Mouse (Mus musculus) hindbrain, embryonic 14.5 days (tissue): ENCODE measurements around the gene Slc6a6. TPM values are rescaled to one million over a fixed set of nuclear protein-coding genes. Genes with fewer than 3 reads are reported as not detected.

Experiments
- ATAC-seq: fragments of 200-750 bp; cut with Nextera tagmentation; 2 replicates; pipeline ENCODE4 v1.8.0; 2017; ENCODE audit warnings: moderate number of reproducible peaks, mild to moderate bottlenecking, moderate TSS enrichment, moderate library complexity; ENCODE audit not compliant: low FRiP score
- DNase-seq: peaks from one replicate; pipeline ENCODE4 v3.0.0-alpha.2; 2015; ENCODE audit warnings: low spot score
- H3K27ac ChIP-seq: fragments of 300-500 bp; sonication (generic); 2 replicates; pipeline ENCODE4 v1.5.1; 2014; ENCODE audit warnings: mild to moderate bottlenecking, moderate library complexity
- H3K27me3 ChIP-seq: fragments of 300-500 bp; sonication (generic); 2 replicates; pipeline ENCODE4 v1.6.1; 2014; ENCODE audit warnings: mild to moderate bottlenecking, low read length, mixed read lengths; ENCODE audit not compliant: control insufficient read depth, insufficient read depth
- H3K36me3 ChIP-seq: fragments of 300-500 bp; sonication (generic); replicated peaks from 2 replicates; pipeline ENCODE4 v1.6.1; 2014; ENCODE audit not compliant: control insufficient read depth, insufficient read depth
- H3K4me1 ChIP-seq: fragments of 300-500 bp; sonication (generic); replicated peaks from 2 replicates; pipeline ENCODE4 v1.6.1; 2014; ENCODE audit warnings: antibody characterized with exemption, low read length, mixed read lengths; ENCODE audit not compliant: control insufficient read depth, insufficient read depth
- H3K4me2 ChIP-seq: fragments of 300-500 bp; sonication (generic); replicated peaks from 2 replicates; pipeline ENCODE4 v1.6.1; 2014; ENCODE audit warnings: mild to moderate bottlenecking, moderate library complexity
- H3K4me3 ChIP-seq: fragments of 300-500 bp; sonication (generic); replicated peaks from 2 replicates; pipeline ENCODE4 v1.5.1; 2014; ENCODE audit warnings: mild to moderate bottlenecking, low read length
- H3K9ac ChIP-seq: fragments of 300-500 bp; sonication (generic); 2 replicates; pipeline ENCODE4 v1.6.1; 2014
- H3K9me3 ChIP-seq: fragments of 300-500 bp; sonication (generic); 2 replicates; pipeline ENCODE4 v1.6.1; 2016; ENCODE audit warnings: low read length; ENCODE audit not compliant: control insufficient read depth
- WGBS: fragments of 180-500 bp; shearing (Covaris S2); extraction: QIAGEN DNeasy Blood & Tissue Kit; methylation state at CpG from one replicate; pipeline ENCODE4 v1.1.7; 2014; 5-methylcytosine and 5-hydroxymethylcytosine counted together
- polyA plus RNA-seq: library from polyadenylated mRNA; unstranded; fragments of >200 nt; fragmentation: Nextera tagmentation; extraction: Ambion mirVana; gene quantifications from 2 replicates; pipeline ENCODE4 v1.2.1, GENCODE M21; 2014

Gene Slc6a6
- polyA plus RNA-seq, 1 experiment from 2014 or later: 98.5 TPM

- no peak overlapping the region for H3K4me2 ChIP-seq
- H3K4me1 ChIP-seq: no peaks in the 10 kb centered on the region
- H3K4me3 ChIP-seq: no peak overlapping the region
- H3K36me3 ChIP-seq: peaks cover 81% of the 10 kb centered on the region
- DNase-seq (no peak), ATAC-seq (no peak)
- no peaks in the 10 kb centered on the region for H3K9me3 ChIP-seq
- no peaks in the 10 kb centered on the region for H3K27me3 ChIP-seq
- WGBS: 77% methylated on average over 12 of the region's 12 CpGs
- no peak overlapping the region for H3K27ac ChIP-seq
- no peak overlapping the region for H3K9ac ChIP-seq
These were observed 71.0 kb downstream of the Slc6a6 start for GRCm38 (mm10) chr6:91754845-91755244.

GRCm38 (mm10) chr6:91762051-91762742, 78.3 kb downstream of the Slc6a6 start:
- Histone ChIP-seq H3K9me3 (no peaks in the 10 kb centered on the region), H3K4me3 (no peak overlapping the region), H3K36me3 (peaks cover 34% of the 10 kb centered on the region), H3K27ac (no peak overlapping the region), H3K4me2 (no peak overlapping the region), H3K27me3 (no peaks in the 10 kb centered on the region), H3K4me1 (no peaks in the 10 kb centered on the region), H3K9ac (no peak overlapping the region)
- ATAC-seq: no peak
- WGBS: 84% methylated on average over 9 of the region's 9 CpGs
- DNase-seq: no peak

GRCm38 (mm10) chr6:91767550-91767949, 83.7 kb downstream of the Slc6a6 start:
- Histone ChIP-seq H3K4me3 (no peak overlapping the region), H3K36me3 (no peaks in the 10 kb centered on the region; the same call in 1 of the 2 replicates), H3K27me3 (no peaks in the 10 kb centered on the region), H3K27ac (no peak overlapping the region), H3K4me1 (no peaks in the 10 kb centered on the region), H3K9ac (no peak overlapping the region), H3K4me2 (no peak overlapping the region), H3K9me3 (peaks cover 15% of the 10 kb centered on the region; the same call in 1 of the 2 replicates)
- ATAC-seq (no peak), DNase-seq (no peak)
- 91% methylated on average over 8 of the region's 8 CpGs for WGBS

- 0 out of 2 replicates have a peak, but pooled peaks cover 4% of the 10 kb centered on the region for H3K36me3 ChIP-seq
- H3K9ac ChIP-seq: no peak overlapping the region
- no peaks in the 10 kb centered on the region for H3K27me3 ChIP-seq
- no peak overlapping the region for H3K27ac ChIP-seq
- H3K4me2 ChIP-seq: no peak overlapping the region
- WGBS: 75% methylated on average over 5 of the region's 5 CpGs
- ATAC-seq (no peak), DNase-seq (no peak)
- H3K4me3 ChIP-seq: no peak overlapping the region
- peaks cover 15% of the 10 kb centered on the region; the same call in 1 of the 2 replicates for H3K9me3 ChIP-seq
- H3K4me1 ChIP-seq: no peaks in the 10 kb centered on the region
These were observed 90.1 kb downstream of the Slc6a6 start for GRCm38 (mm10) chr6:91773951-91774350.

- Histone ChIP-seq H3K9me3 (peaks cover 2% of the 10 kb centered on the region; the same call in 1 of the 2 replicates), H3K4me2 (no peak overlapping the region), H3K9ac (no peak overlapping the region), H3K27me3 (no peaks in the 10 kb centered on the region), H3K27ac (no peak overlapping the region), H3K4me1 (no peaks in the 10 kb centered on the region), H3K4me3 (no peak overlapping the region), H3K36me3 (peaks cover 4% of the 10 kb centered on the region; the same call in 1 of the 2 replicates)
- peak; percentile 64; the same call in 1 of the 2 replicates for ATAC-seq
- DNase-seq: peak; percentile 84
- 17% methylated on average over 9 of the region's 9 CpGs for WGBS
These were observed 92.7 kb downstream of the Slc6a6 start for GRCm38 (mm10) chr6:91776543-91776942.

DNA sequence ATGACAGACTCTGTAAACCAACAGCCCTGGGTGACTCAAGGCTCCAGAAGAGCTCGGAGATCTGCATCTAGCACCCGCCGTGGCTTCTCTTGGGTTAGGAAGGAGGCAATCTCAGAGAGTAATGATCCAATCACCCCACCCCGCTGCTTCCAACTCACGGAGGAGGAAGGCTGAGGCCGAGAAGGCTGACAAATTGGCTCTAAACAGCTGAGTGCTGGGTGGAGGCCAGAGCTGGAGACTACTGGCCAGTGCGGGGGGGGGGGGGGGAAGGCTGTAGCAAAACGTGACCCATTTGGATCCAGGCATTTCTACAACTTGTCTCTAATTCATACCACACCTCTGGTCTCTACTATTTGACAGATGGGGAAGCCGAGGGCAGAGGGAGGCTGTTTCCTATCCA, 95.4 kb downstream of the Slc6a6 start:
- no peaks in the 10 kb centered on the region for H3K27me3 ChIP-seq

DNA sequence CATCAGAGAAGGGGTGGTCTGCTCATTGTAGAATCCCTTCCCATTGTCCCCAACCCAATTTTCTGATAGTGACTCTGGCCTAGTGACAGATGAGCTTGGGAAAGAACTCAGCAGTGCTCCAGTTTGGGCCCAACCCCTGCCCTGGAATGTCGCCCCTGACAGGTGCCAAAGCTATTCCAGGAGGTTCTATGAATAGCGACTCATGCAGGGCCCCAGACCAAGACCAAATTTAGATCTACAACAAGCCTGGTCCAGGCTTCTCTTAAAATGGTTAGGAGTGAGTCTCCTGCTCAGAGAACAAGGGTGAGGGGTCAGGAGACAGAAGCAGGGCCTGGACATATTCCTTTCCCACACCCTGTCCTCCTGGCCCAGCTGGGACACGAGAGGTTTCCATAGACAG, 101.2 kb downstream of the Slc6a6 start:
- no peaks in the 10 kb centered on the region for H3K27me3 ChIP-seq
- WGBS: 92% methylated on average over 3 of the region's 3 CpGs
- no peak overlapping the region for H3K4me2 ChIP-seq
- no peak for ATAC-seq
- H3K4me3 ChIP-seq: no peak overlapping the region
- no peaks in the 10 kb centered on the region for H3K36me3 ChIP-seq
- H3K9me3 ChIP-seq: no peaks in the 10 kb centered on the region
- DNase-seq: no peak
- no peaks in the 10 kb centered on the region for H3K4me1 ChIP-seq
- H3K9ac ChIP-seq: no peak overlapping the region
- H3K27ac ChIP-seq: no peak overlapping the region

More for the DNA sequence above, 95.4 kb downstream of the Slc6a6 start:
- WGBS: 66% methylated on average over 8 of the region's 9 CpGs
- H3K36me3 ChIP-seq: peaks cover 4% of the 10 kb centered on the region; the same call in 1 of the 2 replicates
- no peaks in the 10 kb centered on the region for H3K9me3 ChIP-seq
- ATAC-seq (no peak), DNase-seq (no peak)
- H3K4me3 ChIP-seq: no peak overlapping the region
- no peak overlapping the region for H3K9ac ChIP-seq
- H3K4me1 ChIP-seq: no peaks in the 10 kb centered on the region
- no peak overlapping the region for H3K27ac ChIP-seq
- no peak overlapping the region for H3K4me2 ChIP-seq

DNA sequence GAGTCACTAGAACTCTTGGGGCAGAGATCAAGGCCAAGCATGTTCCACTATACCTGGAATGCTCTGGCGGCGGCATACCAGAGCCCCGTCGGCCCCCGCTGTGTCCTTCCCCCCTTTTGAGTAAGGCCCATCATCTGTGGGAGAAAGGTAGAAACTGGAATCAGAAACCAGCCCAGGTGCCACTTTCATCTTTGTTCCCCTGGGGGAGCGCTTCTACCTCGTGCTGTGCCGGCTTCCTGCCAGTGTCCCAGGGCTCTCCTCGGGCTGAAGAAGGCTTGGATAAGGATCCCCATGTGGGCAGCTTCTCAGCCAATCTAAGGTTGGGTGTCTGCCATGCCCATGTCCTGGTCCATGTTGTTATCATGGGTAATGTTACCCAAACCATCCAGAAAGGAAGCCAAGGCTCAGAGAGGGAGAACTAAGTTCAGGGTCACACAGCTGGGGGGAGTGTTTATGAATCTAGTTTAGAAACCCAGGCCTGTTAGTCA, 104.5 kb downstream of the Slc6a6 start:
- no peaks in the 10 kb centered on the region for H3K9me3 ChIP-seq
- H3K27ac ChIP-seq: no peak overlapping the region
- ATAC-seq: no peak
- H3K27me3 ChIP-seq: no peaks in the 10 kb centered on the region
- no peak overlapping the region for H3K9ac ChIP-seq
- DNase-seq: no peak
- 0 out of 2 replicates have a peak, but pooled peaks cover 6% of the 10 kb centered on the region for H3K4me1 ChIP-seq
- no peak overlapping the region for H3K4me3 ChIP-seq
- WGBS: 89% methylated on average over 9 of the region's 9 CpGs
- no peaks in the 10 kb centered on the region for H3K36me3 ChIP-seq
- no peak overlapping the region for H3K4me2 ChIP-seq

- no peak for ATAC-seq
- H3K36me3 ChIP-seq: no peaks in the 10 kb centered on the region
- H3K9me3 ChIP-seq: no peaks in the 10 kb centered on the region
- no peaks in the 10 kb centered on the region for H3K27me3 ChIP-seq
- no peak overlapping the region for H3K4me3 ChIP-seq
- WGBS: 65% methylated on average over 3 of the region's 3 CpGs
- 0 out of 2 replicates have a peak, but pooled peaks cover 6% of the 10 kb centered on the region for H3K4me1 ChIP-seq
- no peak overlapping the region for H3K4me2 ChIP-seq
- no peak overlapping the region for H3K9ac ChIP-seq
- DNase-seq: no peak
- no peak overlapping the region for H3K27ac ChIP-seq
These were observed 111.8 kb downstream of the Slc6a6 start for GRCm38 (mm10) chr6:91795640-91796039.
